Mouse (Mus musculus) gastrocnemius, adult 2 months (tissue): ENCODE measurements around the gene Eef1b2. TPM values are rescaled to one million over a fixed set of nuclear protein-coding genes. Genes with fewer than 3 reads are reported as not detected.
A peak's percentile ranks its signal among the peaks of the same experiment; 100 is the strongest.

ENCODE experiments used
- DNase-seq: peaks from one replicate; pipeline ENCODE4 v3.0.0; 2022
- H3K27ac ChIP-seq: fragments of 200-600 bp; 2 replicates; pipeline ENCODE4 v1.8.1; 2022; ENCODE audit warnings: mild to moderate bottlenecking
- H3K4me3 ChIP-seq: fragments of 200-600 bp; 2 replicates; pipeline ENCODE4 v1.8.1; 2022; ENCODE audit warnings: mild to moderate bottlenecking, moderate library complexity
- CTCF ChIP-seq: fragments of 200-600 bp; IDR thresholded peaks from 2 replicates; pipeline ENCODE4 v1.8.1; 2022; ENCODE audit warnings: antibody characterized with exemption, mild to moderate bottlenecking, moderate library complexity
- intact Hi-C: fragments of 180-260 bp; cut with DNase I; formaldehyde crosslinking; loops from one replicate; pipeline ENCODE4 v1.15.1; 2025
- total RNA-seq, 2 experiments: library from RNA; stranded (reverse); gene quantifications; 2 replicates each; pipeline ENCODE4 v1.2.3; 2021

Eef1b2 gene
- total RNA-seq, 2 experiments from 2014 or later = 311 to 425 TPM

DNA sequence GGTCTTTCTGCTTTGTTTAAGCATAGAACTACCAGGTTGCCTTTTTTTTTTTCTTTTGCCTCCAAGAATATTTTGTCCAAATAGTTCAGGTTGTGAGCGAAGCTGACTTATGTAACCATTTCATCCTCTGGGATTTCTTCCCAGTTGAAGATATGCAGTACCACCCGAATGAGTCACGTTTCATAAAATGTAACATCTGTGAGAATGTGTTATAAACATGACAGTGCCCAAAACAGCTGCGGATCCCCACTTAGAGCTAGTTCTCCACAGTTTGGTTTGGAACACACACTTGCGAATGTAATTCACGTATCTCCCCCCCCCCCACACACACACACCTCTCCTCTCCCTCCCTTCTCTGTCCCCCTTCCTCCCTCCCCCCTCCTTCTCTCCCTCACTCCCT is 22.8 kb downstream of the Eef1b2 start:
- Histone ChIP-seq H3K4me3 (no peak overlapping the region), H3K27ac (no peak overlapping the region)
- intact Hi-C loops = no loop called here
- no peak for TF ChIP-seq CTCF
- DNase-seq = no peak

- H3K27ac ChIP-seq = no peak overlapping the region
- intact Hi-C loops = no loop called here
- no peak for DNase-seq
- no peak overlapping the region for H3K4me3 ChIP-seq
- no peak for TF ChIP-seq CTCF
Measured at GRCm38 (mm10) chr1:63200322-63200721, 23.7 kb downstream of the Eef1b2 start.

- Histone ChIP-seq H3K4me3 (no peak overlapping the region), H3K27ac (no peak overlapping the region)
- intact Hi-C loops = no loop called here
- TF ChIP-seq CTCF = no peak
- DNase-seq = no peak
Measured at GRCm38 (mm10) chr1:63201672-63202071, 25.0 kb downstream of the Eef1b2 start.

DNA sequence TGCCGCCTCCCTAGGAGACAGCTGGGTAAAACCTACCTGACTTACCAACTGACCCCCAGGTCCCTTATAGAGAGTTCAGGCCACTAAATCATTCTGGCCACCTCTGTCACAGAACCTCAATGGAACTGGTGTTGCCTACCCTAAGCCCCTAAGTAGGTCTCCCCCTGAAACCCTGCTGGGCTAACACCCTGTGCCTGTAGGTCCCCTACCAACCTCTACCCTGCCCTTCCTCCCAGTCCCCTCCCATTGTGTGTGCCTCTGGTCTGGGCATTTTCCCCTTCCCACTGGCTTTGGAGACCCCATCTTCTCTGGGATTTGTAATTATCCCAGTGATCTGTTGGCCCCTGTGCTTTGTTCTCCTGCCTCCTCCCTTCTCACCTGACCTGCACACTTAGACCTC is 26.8 kb downstream of the Eef1b2 start:
- TF ChIP-seq CTCF = no peak
- Histone ChIP-seq H3K27ac (no peak overlapping the region), H3K4me3 (no peak overlapping the region)
- intact Hi-C loops = no loop called here
- DNase-seq = no peak

DNA sequence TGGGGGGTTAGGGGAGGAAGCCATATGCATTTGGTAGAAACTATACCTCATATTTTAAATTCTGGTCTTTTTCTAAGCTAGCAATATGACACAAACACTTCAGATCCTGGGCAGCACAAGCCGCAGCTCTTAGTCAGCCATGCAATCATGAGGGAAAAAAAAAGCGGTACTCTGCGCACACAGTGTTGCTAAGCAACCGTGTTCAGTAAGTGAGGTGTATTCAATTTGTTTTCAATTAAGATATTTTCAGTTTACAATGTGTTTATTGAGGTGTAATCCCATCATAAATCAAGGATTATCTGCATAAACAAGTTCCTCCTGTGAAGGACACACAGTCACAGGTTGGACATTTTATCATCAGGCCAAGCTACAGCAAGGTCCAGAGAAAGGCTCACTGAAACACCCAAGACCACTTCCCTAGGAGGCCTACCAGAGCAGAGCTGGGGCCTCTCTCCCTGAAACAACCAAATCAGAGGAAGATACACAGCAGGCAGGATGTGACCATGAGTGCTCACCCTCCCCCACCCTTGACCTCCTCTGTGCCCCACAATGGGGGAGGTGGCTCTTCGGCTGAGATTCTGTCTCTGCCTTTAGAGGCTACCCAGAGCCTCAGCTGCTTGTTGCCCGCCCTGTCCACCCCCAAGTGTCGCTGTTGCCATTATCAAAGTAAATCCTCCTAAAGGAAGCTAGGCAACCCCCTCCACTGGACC is 27.5 kb downstream of the Eef1b2 start:
- no peak overlapping the region for H3K27ac ChIP-seq
- intact Hi-C loops = no loop called here
- DNase-seq = no peak
- H3K4me3 ChIP-seq = no peak overlapping the region
- TF ChIP-seq CTCF = peak; percentile 17; the same call in 1 of the 2 replicates

DNA sequence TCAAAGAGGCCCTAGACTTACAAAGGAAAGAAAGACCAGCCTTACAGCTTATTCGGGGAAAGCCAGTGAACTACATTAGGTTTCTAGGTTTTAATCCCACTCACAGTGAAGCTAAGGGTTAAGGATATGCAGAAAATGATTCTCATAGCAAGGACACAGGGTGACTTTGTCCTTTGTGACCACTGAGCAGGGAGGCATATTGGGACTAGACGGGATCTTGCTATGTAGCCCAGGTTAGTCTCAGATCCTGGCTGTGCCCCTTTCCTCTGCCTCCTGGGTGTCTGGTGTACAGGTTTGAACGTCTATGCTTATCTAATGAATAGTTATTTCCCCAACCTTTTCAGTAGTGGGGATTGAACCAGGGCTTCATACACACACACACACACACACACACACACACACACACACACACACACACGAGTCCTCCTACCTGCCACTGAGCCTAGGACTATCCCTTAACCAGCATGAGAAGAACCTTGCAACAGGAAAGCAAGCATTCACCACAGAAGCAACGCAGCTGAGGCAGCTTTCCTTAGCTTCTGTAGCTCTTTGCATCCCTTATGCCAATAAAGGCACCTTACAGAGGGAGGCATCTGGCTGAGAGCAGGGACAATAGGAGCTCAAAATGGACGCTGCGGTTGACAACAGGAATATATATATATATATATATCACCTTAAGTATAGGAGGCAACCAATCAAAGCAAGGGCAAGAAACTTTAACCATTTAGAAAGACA is 28.2 kb downstream of the Eef1b2 start:
- no peak for TF ChIP-seq CTCF
- no peak overlapping the region for H3K27ac ChIP-seq
- no peak overlapping the region for H3K4me3 ChIP-seq
- intact Hi-C loops = no loop called here
- no peak for DNase-seq

- TF ChIP-seq CTCF = no peak
- intact Hi-C loops = no loop called here
- Histone ChIP-seq H3K4me3 (no peak overlapping the region), H3K27ac (no peak overlapping the region)
- no peak for DNase-seq
Measured at GRCm38 (mm10) chr1:63207607-63208006, 31.0 kb downstream of the Eef1b2 start.

- no peak overlapping the region for H3K27ac ChIP-seq
- peak; percentile 38 for DNase-seq
- intact Hi-C loops = no loop called here
- no peak overlapping the region for H3K4me3 ChIP-seq
- TF ChIP-seq CTCF = no peak
Measured at GRCm38 (mm10) chr1:63209861-63210529, 33.4 kb downstream of the Eef1b2 start.

GRCm38 (mm10) chr1:63213478-63214270 is 37.0 kb downstream of the Eef1b2 start:
- intact Hi-C loops = no loop called here
- Histone ChIP-seq H3K4me3 (peak overlapping the region; percentile 45), H3K27ac (peak overlapping the region; percentile 74)
- no peak for DNase-seq
- no peak for TF ChIP-seq CTCF

GRCm38 (mm10) chr1:63214271-63214558 is 37.6 kb downstream of the Eef1b2 start, which contains the start of gene Gpr1:
Gene Gpr1, minus strand, starts transcription at chr1:63214543.
- no peak for DNase-seq
- H3K27ac ChIP-seq = peak within 1 kb of the TSS; percentile 74
- H3K4me3 ChIP-seq = peak within 1 kb of the TSS; percentile 45
- TF ChIP-seq CTCF = no peak
- intact Hi-C loops = no loop called here

DNA sequence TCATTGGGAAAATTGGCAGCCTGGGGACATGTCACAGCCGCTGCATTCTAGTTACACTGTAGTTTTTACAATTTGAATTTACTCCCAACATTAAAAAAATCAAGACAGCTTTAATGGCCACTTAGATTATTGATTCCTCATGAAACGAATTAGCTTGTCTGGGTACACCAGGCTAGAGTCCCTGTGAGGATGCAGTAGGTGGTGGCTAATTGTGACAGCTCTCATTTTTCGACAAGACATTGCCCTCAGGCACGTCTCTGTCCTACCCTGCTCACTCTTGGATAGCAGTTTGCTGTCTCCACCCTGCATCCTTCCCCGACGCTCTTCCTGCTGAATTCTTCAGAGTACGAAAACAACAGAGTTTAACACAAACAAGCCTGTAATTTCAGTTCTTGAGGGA is 38.0 kb downstream of the Eef1b2 start:
- no peak for DNase-seq
- H3K4me3 ChIP-seq = peak overlapping the region; percentile 45
- no peak for TF ChIP-seq CTCF
- intact Hi-C loops = no loop called here
- H3K27ac ChIP-seq = peak overlapping the region; percentile 74

DNA sequence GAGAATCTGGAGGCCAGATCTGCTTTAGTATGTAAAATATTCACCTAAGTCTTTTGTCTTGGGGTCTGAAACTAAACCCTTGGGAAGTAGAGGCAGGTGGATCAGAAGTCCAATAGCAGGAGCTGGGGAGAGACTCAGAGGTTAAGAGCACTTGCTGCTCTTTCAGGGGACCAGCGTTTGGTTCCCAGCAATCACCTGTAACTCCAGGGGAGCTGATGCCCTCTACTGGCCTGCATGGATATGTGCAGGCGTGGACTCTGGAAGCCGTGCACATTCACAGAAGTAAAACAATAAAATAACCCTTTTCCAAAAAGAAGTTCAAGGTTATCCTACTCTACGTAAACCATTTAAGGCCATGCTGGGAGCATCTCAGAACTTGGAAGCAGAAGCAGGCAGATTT is 42.7 kb downstream of the Eef1b2 start:
- no peak for DNase-seq
- intact Hi-C loops = no loop called here
- H3K27ac ChIP-seq = no peak overlapping the region
- no peak for TF ChIP-seq CTCF
- no peak overlapping the region for H3K4me3 ChIP-seq

DNA sequence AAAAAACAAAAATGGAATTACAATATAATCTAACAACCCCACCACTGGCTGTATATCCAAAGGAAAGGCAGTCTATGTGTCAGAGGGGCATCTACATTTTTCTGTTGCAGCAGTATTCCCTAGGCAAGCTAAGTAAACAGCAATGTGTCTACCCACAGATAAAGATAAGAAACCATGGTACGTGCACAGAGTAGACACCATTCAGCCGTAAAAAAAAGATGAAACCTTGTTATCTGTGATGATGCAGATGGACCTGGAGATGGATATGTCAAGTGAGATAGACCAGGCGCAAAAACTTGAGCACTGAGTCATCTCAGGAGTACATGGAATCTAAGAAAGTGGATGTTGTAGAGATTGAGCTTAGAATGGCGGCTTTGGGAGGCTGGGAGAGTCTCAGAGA is 48.4 kb downstream of the Eef1b2 start:
- intact Hi-C loops = no loop called here
- Histone ChIP-seq H3K4me3 (no peak overlapping the region), H3K27ac (no peak overlapping the region)
- TF ChIP-seq CTCF = no peak
- no peak for DNase-seq
